Comparison of ENCODE assay signal across 7 mouse cellular contexts in genomic region chr2:72285256-72285887, GRCm38 (mm10). TPM values are rescaled to one million over a fixed set of nuclear protein-coding genes. Genes with fewer than 3 reads are reported as not detected.
DNase-seq lines count a peak whose midpoint lies in the region; ATAC-seq lines count a peak whose summit lies in the region.

Gene Map3k20, plus strand, starts transcription at chr2:72285637.

- no peak within 1 kb of the TSS for H3K27ac ChIP-seq in hindbrain, embryonic 14.5 days
- H3K27ac ChIP-seq in macrophage: peak within 1 kb of the TSS; percentile 57

- 0 out of 2 replicates have a peak, but pooled peaks cover 6% of the 10 kb centered on the region for H3K27me3 ChIP-seq in hindbrain, embryonic 14.5 days (ENCODE audit: control insufficient read depth, insufficient read depth, low read length)

- H3K9ac ChIP-seq in hindbrain, embryonic 14.5 days: peak within 1 kb of the TSS; percentile 74

- no peaks in the 10 kb centered on the region for H3K9me3 ChIP-seq in hindbrain, embryonic 14.5 days (ENCODE audit: control insufficient read depth, low read length)

- peak; percentile 16 for DNase-seq in T-cell, adult 2 months (ENCODE audit: low spot score)
- DNase-seq in cerebellum, postnatal 10 days: peak; percentile 81 to 83
- DNase-seq in gastrocnemius, adult 18-20 months (ENCODE audit: low spot score): peak; percentile 76
- DNase-seq in hindbrain, embryonic 14.5 days (ENCODE audit: low spot score): peak; percentile 70
- peak; percentile 34 to 47 for DNase-seq in left cerebral cortex, adult 18-20 months (ENCODE audit: low spot score in 2 of 2)
- peak; percentile 67 for DNase-seq in right cerebral cortex, postnatal 14 days

- peaks cover 39% of the 10 kb centered on the region for H3K79me2 ChIP-seq in macrophage (ENCODE audit: inconsistent target)

- H3K4me1 ChIP-seq in hindbrain, embryonic 14.5 days (replicated peaks; ENCODE audit: control insufficient read depth, insufficient read depth, low read length): peaks cover 5% of the 10 kb centered on the region; the same call in 1 of the 2 replicates

- 2% methylated on average over 42 of the region's 50 CpGs for WGBS in hindbrain, embryonic 14.5 days
- 7% methylated on average over 48 of the region's 50 CpGs for WGBS in macrophage (ENCODE audit: missing documents)

- H3K4me3 ChIP-seq in hindbrain, embryonic 14.5 days (replicated peaks; ENCODE audit: low read length): peak within 1 kb of the TSS; percentile 78
- peak within 1 kb of the TSS; percentile 59 for H3K4me3 ChIP-seq in macrophage (ENCODE audit: inconsistent target)

- ATAC-seq in hindbrain, embryonic 14.5 days (ENCODE audit: low FRiP score): peak; percentile 70; the same call in 1 of the 2 replicates

- H3K4me2 ChIP-seq in hindbrain, embryonic 14.5 days (replicated peaks): peak within 1 kb of the TSS; percentile 99

- no peaks in the 10 kb centered on the region for H3K36me3 ChIP-seq in hindbrain, embryonic 14.5 days (replicated peaks; ENCODE audit: control insufficient read depth, insufficient read depth)
- no peaks in the 10 kb centered on the region for H3K36me3 ChIP-seq in macrophage (ENCODE audit: inconsistent target)

RNA-seq across cellular contexts. Expression of gene Map3k20, which starts in this region (rescaled TPM):
- total RNA-seq in gastrocnemius, adult 18-20 months (2021): 100 to 1,000 TPM; 335 to 441 TPM
- polyA plus RNA-seq in hindbrain, embryonic 14.5 days (2014; fragmentation: Nextera tagmentation; extraction: Ambion mirVana): 5.1 and 5.2 TPM in 2 replicates
- 10 to 100 TPM in 1 of 2 experiments, 1 to 10 TPM in 1; 8.7 to 10.1 TPM for total RNA-seq in left cerebral cortex, adult 18-20 months (2021)
- 100 to 1,000 TPM in 2 of 26 experiments, 10 to 100 TPM in 24; 37.3 to 146 (median 66.1) TPM for total RNA-seq in macrophage (2018; cell fraction: chromatin; rRNA removed)
- total RNA-seq in macrophage (2018; cell fraction: cytosol; rRNA removed): 10 to 100 TPM; 14.6 to 38.4 (median 24.7) TPM
- 100 to 1,000 TPM in 1 of 26 experiments, 10 to 100 TPM in 25; 21.7 to 109 (median 43.0) TPM for total RNA-seq in macrophage (2018; cell fraction: nucleus; rRNA removed)
- polyA plus RNA-seq in macrophage (2018): 10.0 to 19.0 TPM (median 16.9 TPM) in 3 replicates

Comparison
In these comparisons a context has a peak if more than half of its experiments do, and no peak if none do; other contexts are left out.
1. RNA of gene Map3k20 (total RNA-seq): 335 to 441 TPM in gastrocnemius, adult 18-20 months; 8.7 to 10.1 TPM in left cerebral cortex, adult 18-20 months; every median in the first group is over 10 times any median in the second.
2. DNase-seq: peak in every context shown above with its lines; median percentile 82 in cerebellum, postnatal 10 days; 76 in gastrocnemius, adult 18-20 months; 70 in hindbrain, embryonic 14.5 days; 67 in right cerebral cortex, postnatal 14 days; 40 in left cerebral cortex, adult 18-20 months; 16 in T-cell, adult 2 months.